Mouse (Mus musculus): ENCODE measurements around the gene Ppp2r3a. TPM values are rescaled to one million over a fixed set of nuclear protein-coding genes. Genes with fewer than 3 reads are reported as not detected.

Gene Ppp2r3a
- total RNA-seq (2021) = 100 to 1,000 TPM; 168 to 202 TPM
- long read RNA-seq, experiment 1, full-length matches to known transcripts = 9 of 37 reads
- long read RNA-seq, experiment 1, partial matches to known transcripts = 7 of 37 reads
- long read RNA-seq, experiment 1, other reads (novel, unspliced or antisense) = 21 of 37 reads
- long read RNA-seq, experiment 2, full-length matches to known transcripts = 16 of 51 reads
- long read RNA-seq, experiment 2, partial matches to known transcripts = 7 of 51 reads
- long read RNA-seq, experiment 2, other reads (novel, unspliced or antisense) = 28 of 51 reads

- DNase-seq = peak; percentile 96 to 99
- intact Hi-C loops (cut with DNase I) = loop anchor here (5.0 kb wide), 1 partner anchor 69 kb away; no protein-coding TSS in a partner anchor
Measured at GRCm38 (mm10) chr9:101251644-101252337, at the start of gene Ppp2r3a. TSS of gene Ppp2r3a (minus strand) at chr9:101251795.

DNA sequence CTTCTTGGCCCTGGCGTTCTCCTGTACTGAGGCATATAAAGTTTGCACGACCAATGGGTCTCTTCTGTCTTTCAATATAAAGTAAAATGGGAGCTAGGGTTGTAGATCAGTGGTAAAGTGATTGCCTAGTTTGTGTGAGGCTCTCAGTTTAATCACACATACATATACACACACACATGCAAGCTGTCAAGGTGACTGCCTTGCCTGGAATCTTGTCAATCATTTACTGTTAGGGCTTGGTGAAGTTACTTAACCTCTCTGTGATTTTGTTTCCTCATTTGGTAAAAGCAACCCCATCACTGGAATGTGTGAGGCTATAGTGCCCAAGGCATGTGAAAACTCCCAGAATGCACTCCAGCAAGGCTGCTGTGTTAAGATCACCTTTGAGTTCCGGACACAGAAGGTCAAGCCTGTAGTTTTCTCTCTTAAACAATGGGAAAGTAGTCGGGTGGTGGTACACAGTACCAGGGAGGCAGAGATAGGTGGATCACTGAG is 48.9 kb upstream of the Ppp2r3a start:
- intact Hi-C loops (cut with DNase I) = no loop called here
- no peak for DNase-seq

DNA sequence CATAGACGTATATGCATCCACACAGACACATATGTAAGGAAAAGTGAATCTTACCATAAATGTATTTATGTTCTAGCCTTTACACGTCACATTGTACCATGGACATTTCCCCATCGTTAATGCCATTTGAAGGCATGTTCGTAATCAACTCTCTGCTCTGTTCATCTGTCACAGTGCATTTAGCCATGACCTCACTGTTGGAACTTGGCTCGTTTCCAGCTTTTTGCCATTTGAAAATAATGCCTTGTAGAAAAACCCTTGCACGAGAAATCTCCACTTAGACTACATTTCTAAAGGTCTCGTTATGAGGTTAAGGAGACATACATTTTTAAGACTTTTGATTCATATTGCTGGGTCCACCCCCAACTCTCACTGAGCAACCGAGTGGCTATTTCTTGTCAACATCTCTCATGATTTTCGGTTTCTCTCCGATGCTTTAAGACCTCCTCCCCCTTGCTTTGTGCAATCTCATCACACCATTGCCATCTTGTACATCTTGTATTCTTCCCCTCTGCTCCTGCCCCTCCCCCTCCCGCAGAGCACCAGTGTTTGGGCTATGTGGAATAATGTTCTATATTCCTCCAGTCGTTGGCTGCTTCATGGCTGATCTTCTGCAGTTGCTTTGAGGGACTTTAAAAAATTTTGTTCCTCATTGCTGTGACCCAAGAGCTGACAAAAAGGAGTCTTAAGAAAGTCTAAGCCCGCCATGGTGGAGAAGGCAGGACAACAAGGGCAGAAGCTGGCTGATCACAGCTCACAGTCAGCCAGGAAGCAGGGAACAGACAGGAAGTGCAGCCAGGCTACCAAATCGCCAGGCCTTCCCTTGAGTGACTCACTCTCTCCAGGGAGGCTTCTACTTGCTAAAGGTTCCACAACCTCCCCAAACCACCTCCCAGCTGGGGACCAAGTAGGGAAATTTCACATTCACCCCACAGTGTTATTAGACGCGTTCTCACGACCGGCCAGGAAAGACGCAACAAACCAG is 40.4 kb upstream of the Ppp2r3a start:
- no peak for DNase-seq
- intact Hi-C loops (cut with DNase I) = no loop called here

DNA sequence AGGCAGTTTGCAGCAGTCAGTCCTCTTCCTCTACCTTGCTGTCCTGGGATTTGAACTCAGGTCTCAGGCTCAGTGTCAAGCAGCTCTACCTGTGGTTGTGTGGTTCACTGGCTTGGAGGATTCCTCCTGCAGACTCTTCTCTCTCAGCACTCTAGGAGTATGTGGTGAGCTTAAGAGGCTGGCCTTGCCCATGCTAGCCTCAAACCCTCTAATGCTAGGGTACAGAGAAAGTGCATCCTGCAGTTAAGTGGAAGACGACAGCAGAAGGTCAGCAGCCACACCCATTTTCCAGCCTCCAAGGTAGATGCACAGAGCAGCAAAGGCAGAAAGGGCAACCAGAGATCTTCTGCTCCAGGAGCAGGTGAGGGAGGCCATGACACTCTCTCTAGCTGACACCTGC is 39.3 kb upstream of the Ppp2r3a start:
- intact Hi-C loops (cut with DNase I) = no loop called here

DNA sequence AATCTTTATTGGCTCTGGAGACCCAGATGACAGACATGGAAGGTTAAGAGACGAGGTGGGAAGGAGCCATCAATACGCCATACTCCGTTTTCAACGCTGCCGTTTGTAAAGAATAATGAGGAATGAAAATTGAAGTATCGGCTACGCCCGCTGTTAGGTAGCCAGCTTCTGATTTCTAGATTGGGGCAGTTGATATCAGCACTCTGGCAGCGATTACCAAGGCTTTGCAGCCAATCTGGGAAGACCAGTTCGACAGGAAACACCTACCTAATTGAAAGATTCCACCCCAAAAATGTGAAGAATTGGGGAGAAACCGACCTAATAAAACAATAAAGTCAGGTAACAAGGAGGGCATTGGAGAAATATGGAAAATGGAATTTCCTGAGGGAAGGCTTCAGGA is 38.2 kb upstream of the Ppp2r3a start:
- intact Hi-C loops (cut with DNase I) = no loop called here
- DNase-seq = no peak

More for the DNA sequence above, 39.3 kb upstream of the Ppp2r3a start:
- DNase-seq = no peak

DNA sequence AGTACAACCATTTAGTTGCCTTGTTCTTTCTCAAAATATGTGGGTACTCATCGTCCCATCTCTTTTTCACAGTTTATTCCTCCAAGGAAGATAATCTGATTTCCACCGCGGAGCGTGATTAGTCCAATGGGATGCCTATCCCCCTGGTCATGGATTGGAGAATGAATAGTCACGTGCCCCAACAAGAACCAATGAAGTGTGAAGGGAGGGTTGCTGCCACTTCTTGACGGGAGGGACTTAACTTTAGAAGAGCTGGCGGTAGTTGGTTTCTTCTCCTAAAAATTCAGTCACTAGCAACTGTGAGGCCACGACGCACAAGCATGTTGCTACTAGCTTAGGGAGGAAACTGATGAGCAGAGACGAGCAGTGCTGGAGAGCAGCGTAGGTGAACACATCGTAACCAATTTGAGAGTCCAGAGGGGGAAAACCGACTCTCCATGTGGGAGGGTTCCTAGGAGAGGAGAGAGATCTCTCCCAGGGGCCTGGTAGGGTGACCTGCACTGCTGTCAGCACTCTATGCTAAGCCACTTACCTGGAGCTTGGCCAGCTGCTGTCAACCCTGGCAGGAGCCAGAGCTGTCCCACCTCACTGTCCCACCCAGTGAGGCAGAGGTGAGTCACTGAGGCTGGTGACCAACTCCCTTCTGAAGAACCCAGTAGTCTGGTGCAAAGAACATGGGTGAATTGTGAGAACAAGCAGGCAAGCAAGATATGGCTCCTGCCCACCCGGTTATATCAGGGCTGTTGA is 37.5 kb upstream of the Ppp2r3a start:
- no peak for DNase-seq
- intact Hi-C loops (cut with DNase I) = no loop called here

GRCm38 (mm10) chr9:101286766-101287165 is 35.2 kb upstream of the Ppp2r3a start:
- no peak for DNase-seq

DNA sequence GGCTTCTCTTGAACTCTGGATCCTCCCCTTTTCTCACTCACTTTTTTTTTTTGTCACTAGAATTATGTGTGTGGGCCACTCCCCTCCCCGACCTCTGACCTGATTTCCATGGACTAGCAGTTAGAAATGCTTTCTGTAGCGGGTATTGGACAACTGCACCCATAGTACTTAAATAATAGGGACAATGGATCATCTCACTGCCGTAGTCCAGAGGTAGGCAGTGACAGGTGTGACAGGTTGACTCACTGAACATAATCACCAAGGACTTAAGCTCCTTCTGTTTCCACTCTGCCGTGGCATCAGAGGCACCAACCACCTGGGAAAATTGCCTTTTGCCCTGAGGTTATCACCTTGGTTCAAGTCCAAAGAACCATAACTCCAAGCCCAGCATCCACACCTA is 32.5 kb upstream of the Ppp2r3a start:
- no peak for DNase-seq

More at GRCm38 (mm10) chr9:101286766-101287165, 35.2 kb upstream of the Ppp2r3a start:
- intact Hi-C loops (cut with DNase I) = no loop called here

GRCm38 (mm10) chr9:101282651-101283050 is 31.1 kb upstream of the Ppp2r3a start:
- intact Hi-C loops (cut with DNase I) = no loop called here
- DNase-seq = no peak

More for the DNA sequence above, 32.5 kb upstream of the Ppp2r3a start:
- intact Hi-C loops (cut with DNase I) = no loop called here

- intact Hi-C loops (cut with DNase I) = no loop called here
- DNase-seq = no peak
Measured at GRCm38 (mm10) chr9:101281906-101282305, 30.3 kb upstream of the Ppp2r3a start.

GRCm38 (mm10) chr9:101281326-101281725 is 29.7 kb upstream of the Ppp2r3a start:
- intact Hi-C loops (cut with DNase I) = no loop called here
- no peak for DNase-seq

DNA sequence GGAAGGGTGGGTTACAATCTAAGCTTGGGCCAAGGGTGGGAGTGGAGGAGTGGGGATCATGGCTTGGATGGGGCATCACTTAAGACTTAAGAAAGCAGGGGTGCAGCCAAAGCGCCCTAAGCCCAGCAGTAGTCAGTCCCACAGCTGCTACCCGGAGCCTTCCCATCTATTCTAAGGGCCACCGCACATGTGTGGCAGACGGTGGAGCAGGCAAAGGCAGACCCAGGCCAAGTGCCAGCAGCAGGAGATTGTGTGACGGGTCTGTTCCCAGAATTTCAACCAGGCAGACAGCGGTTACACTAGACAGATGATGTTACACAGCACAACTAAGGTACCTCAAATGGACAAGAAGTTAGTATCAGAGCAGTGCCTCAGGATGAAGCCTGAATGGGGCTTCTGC is 29.3 kb upstream of the Ppp2r3a start:
- intact Hi-C loops (cut with DNase I) = no loop called here
- no peak for DNase-seq

- intact Hi-C loops (cut with DNase I) = no loop called here
- DNase-seq = no peak
Measured at GRCm38 (mm10) chr9:101280211-101280610, 28.6 kb upstream of the Ppp2r3a start.

- DNase-seq = no peak
- intact Hi-C loops (cut with DNase I) = no loop called here
Measured at GRCm38 (mm10) chr9:101272715-101273114, 21.1 kb upstream of the Ppp2r3a start.

DNA sequence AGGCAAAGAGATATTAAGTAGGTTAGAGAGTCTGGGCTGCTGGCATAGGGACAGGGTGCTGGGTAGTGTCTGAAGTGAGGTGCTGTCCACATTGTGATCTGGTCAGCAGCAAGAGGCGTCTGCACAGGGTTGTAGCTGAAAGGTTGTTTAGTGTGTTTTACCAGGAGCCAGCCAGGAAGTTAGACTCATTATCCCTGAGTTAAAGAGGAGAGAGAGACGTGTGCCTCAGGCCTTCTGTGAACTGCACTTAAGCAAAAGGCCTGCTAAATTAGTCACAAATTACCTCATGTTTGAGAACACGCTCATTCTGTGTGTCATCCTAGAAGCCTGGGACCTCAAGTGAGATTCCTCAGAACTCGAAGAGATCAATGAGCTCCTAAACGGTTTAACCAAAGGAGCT is 18.4 kb upstream of the Ppp2r3a start:
- intact Hi-C loops (cut with DNase I) = no loop called here
- no peak for DNase-seq

DNA sequence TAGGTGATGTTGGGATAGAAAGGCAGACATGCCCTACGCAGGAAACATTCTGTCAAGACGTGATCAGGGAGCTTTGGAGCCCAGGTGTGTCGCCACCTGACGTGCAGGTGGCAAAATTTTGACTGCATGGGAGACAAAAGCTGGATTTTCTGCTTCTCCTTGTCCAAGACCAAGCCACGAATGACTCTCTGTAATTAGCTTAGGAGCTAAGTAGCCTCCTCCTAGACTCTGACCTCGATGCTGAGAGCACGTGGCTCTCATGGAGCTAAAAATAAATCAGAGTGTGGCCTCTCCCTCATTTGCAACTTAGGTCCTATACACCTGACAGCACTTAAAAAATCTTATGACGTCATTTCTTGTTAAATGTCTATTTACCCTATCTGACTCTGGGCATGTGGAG is 14.4 kb upstream of the Ppp2r3a start:
- intact Hi-C loops (cut with DNase I) = no loop called here
- no peak for DNase-seq

- no peak for DNase-seq
- intact Hi-C loops (cut with DNase I) = no loop called here
Measured at GRCm38 (mm10) chr9:101265546-101265945, 14.0 kb upstream of the Ppp2r3a start.

DNA sequence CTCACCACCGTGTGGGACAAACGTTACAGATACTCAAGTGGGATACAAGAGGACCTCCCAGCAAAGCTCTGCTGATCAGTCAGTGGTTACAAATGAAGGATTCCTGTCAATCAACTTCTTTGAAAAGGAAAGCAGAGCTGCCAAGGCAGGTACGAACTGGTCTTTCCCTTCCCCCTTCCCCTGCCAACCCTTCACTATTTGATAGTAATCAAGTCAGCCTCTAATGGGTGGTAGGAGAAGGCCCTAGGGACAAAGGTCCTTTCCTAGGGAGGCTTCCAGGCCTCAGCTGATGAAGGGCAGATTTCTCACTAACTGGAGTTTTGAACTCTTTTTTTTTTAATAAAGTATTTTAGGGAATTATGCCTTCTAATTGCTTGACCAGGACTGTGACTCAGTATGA is 11.2 kb upstream of the Ppp2r3a start:
- intact Hi-C loops (cut with DNase I) = no loop called here
- no peak for DNase-seq

DNA sequence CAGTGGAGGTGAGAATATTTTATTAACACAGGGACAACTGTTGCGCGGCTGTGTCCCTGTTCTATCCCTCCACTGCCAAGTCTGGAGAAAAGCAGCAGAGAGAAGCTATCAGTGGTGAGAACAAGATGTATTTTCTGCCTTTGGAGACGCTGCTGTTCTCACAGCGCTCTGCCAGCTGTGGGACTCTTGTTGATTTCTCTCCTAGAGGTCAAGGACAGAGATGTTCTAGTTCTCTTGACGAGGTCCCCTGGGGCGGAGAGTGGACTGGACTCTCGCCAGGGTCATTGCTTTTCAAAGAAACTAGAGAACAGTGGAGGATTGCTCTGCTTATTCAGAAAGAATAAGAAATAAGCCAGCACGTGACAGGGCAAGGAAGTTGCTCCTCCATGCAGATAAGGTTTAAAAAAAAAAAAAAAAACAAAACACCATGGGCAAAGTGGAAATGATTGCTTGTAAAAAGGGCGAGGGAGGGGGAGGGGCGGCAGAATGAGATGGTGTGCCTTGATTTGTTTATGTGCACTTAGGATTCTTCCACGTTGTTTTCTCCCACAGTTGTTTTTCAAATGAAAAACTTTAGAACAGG is 10.5 kb upstream of the Ppp2r3a start:
- DNase-seq = peak; percentile 77 to 87
- intact Hi-C loops (cut with DNase I) = no loop called here

DNA sequence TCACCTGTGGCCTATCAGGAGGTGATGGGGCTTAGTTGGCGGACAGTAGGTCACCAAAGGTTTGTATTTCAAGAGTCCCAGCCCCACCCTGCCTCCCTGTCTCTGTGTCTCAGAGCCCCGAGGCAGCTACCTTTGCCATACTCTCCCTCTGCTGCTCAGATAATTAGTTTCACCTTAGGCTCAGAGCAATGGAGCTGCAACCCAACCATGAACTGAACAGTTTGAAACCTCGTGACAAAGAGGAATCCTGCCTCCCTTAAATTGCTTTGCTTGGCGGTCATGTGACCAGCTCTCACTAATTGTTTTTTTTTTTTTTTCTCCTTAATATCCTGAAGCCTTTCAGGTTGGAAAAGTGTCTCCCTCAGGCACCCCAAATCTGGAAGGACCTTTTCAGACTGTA is 9.8 kb upstream of the Ppp2r3a start:
- intact Hi-C loops (cut with DNase I) = no loop called here
- no peak for DNase-seq
